Mouse (Mus musculus) heart, adult 2 months (tissue): Measurements from ENCODE around the gene Tex33.
"Not testable (repeated sequence)": the region's sequence is repeated elsewhere in the genome, so short reads cannot be mapped to it uniquely, and the experiment has no call there.

Experiments used
- CTCF ChIP-seq: fragments of 200-600 bp; IDR thresholded peaks from 2 replicates; pipeline ENCODE4 v1.8.1; 2022; ENCODE audit warnings: antibody characterized with exemption, mild to moderate bottlenecking, moderate library complexity
- POLR2A ChIP-seq: fragments of 200-500 bp; IDR thresholded peaks from 2 replicates; pipeline ENCODE4 v1.6.1; 2011; ENCODE audit warnings: mild to moderate bottlenecking, low read depth, low read length, control low read depth; ENCODE audit not compliant: insufficient read depth

- not testable (repeated sequence) for TF ChIP-seq CTCF, POLR2A
Measured at GRCm38 (mm10) chr15:78340919-78341318, 54.8 kb downstream of the Tex33 start.
